Mouse (Mus musculus): Measurements from ENCODE around the gene Pdzd7.

Gene Pdzd7

DNA sequence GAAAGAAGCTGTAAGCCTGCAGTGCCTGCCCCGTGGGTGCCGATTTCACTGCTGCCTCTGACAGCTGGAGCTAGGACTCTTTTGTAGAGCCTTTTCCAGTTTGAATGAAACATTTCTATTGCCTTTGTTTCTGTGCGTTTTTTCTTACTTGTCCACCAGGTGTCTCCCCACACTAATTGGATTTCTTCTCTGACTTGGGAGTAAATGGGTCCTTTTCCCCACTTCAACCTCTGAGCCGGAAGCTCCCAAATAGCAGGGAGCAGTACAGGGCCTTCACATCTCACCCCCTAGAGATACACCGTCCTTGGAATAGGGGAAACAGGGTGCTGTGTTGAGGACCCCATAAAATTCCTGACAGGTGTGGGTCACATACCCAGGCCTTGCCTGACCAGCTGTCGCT lies 32.9 kb downstream of the Pdzd7 start:
- no peak for DNase-seq (ENCODE audit: low spot score in 2 of 2)

DNA sequence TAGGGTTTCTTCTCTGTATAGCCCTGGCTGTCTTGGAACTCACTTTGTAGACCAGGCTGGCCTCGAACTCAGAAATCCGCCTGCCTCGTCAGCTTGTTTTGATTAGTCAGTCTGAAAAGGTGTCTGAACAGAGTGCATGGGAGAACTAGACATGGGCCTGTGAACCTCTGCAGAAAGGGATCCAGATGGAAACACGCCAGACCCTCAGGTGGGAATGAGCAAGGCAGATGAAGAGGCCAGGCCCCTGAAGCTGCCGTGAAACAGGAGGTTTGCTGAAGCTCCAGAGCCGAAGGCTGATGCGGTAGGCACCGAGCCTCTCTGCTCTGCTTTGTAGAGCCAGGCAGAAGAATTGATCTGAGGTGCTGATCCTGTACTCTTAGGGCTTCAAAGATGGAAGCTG lies 33.3 kb downstream of the Pdzd7 start:
- no peak for DNase-seq (ENCODE audit: low spot score in 2 of 2)

DNA sequence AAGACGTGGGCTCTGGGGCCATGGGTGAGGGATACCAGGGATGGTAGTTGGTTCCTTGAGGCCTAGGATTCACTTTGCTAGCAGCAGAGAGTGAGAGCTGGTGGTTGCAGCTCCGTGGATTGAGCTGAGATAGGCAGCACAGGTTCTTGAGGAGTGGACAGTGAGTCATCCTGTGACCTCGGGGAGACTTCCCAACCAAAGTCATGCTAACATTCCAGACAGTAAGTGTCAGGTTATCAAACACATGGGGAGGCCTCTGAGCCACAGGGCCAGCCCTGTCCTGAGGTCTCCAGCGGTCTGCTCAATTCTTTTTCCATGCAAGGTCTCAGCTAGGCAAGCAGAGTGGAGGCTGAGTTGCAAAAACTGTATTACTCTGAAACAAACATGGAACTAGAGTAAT lies 34.9 kb downstream of the Pdzd7 start:
- DNase-seq (ENCODE audit: low spot score in 2 of 2) = no peak

DNA sequence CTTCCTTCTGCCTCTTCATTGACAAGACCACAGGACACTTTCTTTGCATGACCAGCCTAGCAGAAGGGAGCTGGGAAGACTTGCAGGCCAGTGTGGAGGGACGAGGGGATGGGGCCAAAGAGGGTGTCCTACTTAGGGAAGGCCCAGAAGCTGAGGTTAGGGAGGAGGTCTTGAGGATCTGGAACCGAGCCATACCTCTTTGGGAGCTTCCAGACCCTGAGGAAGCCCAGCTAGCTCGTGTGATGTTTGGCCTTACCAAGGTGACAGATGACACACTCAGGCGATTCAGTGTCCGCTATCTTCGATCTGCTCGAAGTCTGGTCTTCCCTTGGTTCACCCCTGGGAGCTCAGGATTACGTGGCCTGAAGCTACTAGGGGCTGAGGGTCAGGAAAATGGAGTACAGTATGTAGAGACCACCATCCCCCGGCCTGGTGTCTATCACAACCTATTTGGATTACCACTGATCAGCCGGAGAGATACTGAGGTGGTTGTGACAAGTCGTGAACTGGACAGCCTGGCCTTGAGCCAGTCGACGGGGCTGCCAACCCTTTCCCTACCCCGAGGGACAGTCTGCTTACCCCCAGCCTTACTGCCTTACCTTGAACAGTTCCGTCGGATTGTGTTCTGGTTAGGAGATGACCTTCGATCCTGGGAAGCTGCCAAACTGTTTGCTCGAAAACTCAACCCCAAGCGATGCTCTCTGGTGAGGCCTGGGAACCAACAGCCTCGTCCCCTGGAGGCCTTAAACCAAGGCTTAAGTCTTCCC lies 37.9 kb downstream of the Pdzd7 start:
- no peak for DNase-seq (ENCODE audit: low spot score in 2 of 2)

DNA sequence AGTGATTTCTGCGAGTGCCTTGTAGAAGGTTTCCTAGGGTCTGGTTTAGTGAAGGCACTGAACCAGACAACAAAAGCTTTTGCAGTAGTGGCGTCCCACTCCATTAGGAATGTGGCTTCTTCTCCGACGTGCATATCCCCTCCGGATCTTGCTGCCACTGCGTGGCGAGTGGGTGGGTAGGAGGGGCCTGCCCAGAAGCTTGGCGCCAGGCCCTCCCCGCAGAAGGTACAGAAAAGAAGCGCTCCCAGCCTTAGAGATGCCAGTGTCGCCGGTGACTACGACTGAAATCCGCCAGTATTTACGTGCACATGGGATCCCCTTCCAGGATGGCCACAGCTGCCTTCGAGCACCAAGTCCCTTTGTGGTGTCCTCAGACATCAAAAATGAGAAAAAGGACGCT lies 38.5 kb downstream of the Pdzd7 start:
- DNase-seq (ENCODE audit: low spot score in 2 of 2) = no peak

DNA sequence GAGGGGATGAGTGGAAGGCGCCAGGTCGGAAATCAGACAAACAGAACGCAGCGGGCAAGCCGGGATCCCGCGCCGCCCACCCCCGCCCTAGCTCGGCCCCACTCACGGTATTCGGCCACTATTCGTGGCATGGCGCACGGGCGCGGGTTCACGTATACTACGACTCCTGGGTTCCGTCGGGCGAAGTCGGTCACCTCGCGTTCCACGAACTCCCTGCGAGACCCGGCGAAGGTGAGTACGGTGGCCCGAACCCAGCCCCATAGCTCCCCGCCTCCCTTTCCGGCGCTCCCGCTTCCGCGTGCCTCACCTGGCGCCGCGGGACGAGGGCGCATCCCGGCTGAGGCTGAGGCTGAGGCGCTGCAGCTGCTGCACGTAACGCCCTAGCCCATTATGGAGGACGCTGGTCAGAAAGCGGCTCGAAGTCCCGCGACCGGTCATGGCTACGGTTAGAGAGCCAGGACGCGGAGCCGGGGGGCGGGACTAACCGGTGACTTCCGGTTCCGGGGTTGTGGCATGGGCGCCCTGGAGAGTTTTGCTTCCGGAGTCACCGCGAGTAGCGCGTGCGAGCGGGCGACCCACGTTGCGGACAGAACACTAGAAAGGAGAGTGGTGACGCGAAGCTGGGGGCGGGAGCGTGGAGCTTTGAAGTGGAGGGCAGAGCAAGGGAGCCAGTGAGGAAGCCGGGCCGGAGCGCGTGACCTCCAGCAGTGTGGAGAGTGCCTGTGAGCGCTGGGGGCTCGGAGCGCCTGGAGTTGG lies 39.4 kb downstream of the Pdzd7 start, which contains the start of gene Mrpl43:
Gene Mrpl43, minus strand, starts transcription at position 486 of the 756 bp plus-strand sequence.
- peak; percentile 92 to 95 for DNase-seq (ENCODE audit: low spot score in 2 of 2)

DNA sequence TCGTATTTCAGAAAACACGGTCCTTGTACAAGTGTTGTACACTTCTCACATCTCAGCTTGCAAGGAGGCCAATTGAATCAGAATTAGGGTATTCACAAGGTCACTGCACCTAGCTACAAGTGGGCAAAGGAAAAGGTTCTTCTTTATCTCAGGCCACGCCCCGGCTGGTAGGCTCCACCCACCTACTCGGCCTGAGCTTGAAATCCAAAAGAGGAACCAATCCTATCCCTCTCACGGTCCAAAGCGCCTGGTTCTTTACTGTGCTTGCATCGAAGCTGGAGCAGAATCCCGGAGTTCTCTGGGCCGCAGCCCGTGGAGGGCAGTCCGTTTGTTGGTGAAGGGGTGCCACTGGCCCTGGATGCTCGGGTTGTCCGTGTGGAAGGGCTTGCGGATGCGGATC lies 40.1 kb downstream of the Pdzd7 start, which contains the start of gene Twnk:
Gene Twnk, plus strand, starts transcription at position 220 of the 400 bp plus-strand sequence.
- DNase-seq (ENCODE audit: low spot score in 2 of 2) = no peak

DNA sequence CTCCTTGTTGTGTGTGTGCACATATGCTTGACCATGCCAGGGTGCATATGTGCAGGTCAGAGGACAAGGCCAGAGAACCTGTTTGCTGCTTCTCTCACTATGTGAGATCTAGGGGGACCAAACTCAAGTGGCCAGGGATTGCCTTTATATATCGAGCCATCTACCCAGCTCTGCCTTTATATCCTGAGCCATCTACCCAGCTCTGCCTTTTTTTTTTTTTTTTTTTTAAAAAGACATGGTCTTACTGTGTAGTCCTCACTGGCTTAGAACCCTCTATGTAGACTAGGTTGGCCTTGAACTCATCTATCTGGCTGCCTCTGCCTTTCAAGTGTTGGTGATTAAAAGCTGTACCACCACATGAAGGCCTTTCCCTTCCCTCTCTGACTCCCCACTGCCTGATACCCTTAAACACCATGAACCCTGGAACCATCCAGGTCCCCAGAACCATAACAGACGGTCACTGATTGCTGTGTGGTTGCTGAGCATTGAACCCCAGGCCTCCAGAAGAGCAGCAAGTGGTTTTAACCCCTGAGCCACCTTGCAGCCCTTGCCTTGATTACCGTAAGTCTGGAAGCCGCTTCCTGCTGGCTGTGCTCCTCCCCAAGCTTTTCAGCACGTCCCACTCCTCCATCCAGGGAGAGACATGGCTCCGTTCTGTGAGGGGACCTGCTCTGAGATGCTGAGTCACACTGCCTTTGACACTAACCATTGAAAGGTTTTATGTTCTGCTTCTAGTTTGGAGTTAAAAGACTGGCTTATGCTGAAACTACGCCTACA lies 41.6 kb downstream of the Pdzd7 start:
- no peak for DNase-seq (ENCODE audit: low spot score in 2 of 2)

DNA sequence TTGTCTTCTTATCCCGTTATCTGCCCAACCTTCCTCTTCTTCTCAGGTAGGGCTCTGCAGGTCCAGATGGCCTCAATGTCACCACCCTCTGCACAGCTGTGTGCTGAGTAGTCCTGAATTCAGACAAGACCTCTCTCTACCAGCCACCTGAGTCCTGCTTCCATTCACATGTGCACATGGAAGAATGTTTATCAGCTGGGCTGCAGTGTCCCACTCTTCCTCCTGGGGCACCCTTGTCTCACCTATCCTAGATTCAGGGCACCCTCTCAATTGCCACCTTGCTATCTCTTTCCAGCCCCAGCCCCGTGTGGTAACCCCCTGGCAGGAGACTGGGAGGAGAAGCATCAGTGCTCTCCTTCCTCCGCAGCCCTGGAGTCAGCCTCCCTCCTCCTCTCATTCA lies 43.2 kb downstream of the Pdzd7 start:
- no peak for DNase-seq (ENCODE audit: low spot score in 2 of 2)

DNA sequence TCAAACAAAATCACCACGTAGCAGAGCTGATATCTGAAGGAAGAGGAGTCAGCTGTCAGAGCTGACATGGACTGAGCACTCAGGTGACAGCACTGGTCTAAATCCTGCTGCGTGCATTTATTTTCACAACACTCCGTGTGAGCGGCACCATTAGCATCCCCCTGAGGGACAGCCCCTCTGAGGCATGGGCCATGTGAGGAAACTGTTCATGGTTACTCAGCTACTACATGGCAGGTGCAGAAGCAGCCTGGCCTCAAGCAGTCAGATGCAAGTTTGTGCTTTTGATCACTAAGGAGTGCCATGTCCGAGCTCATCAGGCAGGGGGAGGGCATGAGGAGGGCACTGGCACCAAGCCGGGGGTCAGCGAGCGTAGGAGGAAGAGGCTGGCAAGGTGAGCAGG lies 45.9 kb downstream of the Pdzd7 start:
- DNase-seq (ENCODE audit: low spot score in 2 of 2) = no peak

DNA sequence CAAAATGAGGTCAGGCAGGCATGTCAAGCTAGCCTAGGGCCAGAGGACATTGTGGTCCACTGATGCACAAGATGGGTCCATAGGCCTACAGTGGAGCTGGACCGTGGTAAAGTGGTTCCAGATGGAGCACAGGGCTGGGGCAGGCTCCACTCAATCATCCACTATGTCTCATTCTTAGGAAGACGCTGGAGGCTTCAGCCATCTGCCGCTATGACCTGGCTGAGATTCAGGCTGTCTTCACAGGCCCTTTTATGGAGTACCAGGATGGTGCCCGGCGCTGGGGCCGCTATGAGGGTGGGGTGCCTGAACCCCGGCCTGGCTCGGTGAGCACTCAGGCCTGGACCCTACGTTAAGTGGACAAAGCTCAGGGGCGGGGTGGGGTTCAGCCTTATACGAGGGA lies 47.7 kb downstream of the Pdzd7 start:
- DNase-seq (ENCODE audit: low spot score in 2 of 2) = no peak

DNA sequence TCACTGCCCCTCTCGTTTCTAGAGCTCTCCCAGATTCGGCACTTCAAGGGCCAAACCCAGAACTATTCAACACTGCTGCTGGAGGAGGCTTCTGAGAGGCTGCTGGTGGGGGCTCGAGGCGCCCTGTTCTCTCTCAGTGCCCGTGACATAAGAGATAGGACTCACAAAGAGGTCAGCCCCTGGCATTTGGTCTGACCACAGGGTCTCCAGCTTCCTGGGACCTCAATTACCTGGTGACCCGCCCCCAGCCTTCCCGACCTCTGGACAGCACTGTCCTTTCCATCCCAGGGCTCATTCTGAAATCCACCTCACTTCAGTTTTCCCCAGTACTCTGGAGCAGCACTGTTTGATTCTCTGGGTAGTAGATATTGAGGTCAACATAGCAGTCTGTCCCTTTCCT lies 52.8 kb downstream of the Pdzd7 start:
- no peak for DNase-seq (ENCODE audit: low spot score in 2 of 2)

DNA sequence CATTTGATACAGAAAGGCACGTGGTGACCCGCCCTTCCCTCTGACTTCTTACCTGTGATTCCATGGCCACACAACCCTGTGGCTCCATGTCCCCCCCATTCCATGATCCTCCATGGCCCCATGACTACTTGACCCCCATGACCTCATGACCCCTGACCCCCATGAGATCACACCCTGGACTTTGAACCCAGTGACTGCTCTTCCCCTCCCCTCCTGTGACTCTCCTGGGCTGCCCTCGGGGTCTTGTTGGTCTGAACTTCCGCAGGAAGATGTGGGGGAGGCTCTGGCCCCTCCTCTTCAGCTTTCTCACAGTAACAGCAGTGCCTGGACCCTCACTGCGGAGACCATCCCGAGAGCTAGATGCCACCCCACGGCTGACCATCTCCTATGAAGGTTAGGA lies 53.3 kb downstream of the Pdzd7 start:
- DNase-seq (ENCODE audit: low spot score in 2 of 2) = no peak

DNA sequence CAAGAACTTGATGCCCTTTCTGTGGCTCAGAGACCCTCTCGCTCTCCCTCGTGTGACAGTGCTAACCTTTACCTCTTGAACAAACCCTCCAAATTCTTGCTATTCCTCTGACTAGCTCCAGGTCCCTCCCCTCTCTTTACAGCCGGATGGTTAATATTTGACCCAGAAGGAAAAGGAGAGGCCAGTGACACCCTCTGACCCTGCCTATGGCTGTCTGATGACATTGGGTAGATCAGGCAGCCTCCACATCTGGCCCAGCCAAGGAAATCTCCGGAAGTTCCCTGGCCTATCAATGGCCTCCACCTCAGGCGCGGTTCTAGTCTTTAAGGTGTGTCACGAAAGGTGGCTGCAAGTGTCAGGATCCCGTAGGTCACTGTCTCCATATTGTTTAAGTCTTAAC lies 54.5 kb downstream of the Pdzd7 start:
- no peak for DNase-seq (ENCODE audit: low spot score in 2 of 2)

DNA sequence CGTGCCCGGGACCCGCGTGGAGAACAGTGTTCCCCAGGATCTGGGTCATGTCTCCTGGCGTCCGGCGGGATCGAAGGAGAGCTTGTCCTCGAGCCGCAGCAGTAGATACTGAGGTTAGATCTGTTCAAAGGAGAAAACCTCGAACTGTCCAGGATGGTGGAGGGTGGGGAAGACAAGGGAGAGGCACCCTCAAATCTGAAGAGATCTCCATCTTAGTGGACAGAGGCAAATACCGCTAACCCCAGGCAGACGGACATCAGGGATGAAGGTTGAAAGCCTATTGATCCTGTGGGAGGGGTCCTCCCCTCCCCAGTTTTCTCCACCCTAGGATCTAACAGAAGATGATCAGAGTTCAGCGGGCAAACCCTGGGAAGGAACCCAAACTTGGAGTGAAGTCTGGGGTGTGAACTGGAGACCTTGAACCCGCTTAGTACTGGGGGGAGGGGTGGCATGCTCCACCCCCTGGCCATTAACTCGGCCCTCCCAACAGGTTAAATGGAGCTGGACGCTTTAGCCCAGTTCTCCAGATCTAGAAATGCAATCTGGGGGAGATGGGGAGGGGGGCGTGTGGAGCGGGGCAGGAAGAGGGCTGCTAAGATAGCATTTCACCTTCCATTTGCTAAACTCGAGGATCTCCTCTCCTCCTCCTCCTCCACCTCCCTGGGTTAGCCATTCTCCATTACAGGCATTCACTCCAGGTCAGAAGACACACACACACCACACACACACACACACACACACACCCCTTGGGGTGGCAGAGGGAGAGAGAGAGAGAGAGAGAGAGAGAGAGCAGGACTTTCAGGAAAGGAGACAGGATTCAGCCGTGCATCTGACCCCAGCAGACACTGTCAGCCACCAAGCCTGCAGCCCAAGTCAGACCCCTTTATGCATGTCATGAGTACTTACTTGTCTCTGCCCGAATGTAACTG lies 55.7 kb downstream of the Pdzd7 start:
- DNase-seq (ENCODE audit: low spot score in 2 of 2) = no peak

DNA sequence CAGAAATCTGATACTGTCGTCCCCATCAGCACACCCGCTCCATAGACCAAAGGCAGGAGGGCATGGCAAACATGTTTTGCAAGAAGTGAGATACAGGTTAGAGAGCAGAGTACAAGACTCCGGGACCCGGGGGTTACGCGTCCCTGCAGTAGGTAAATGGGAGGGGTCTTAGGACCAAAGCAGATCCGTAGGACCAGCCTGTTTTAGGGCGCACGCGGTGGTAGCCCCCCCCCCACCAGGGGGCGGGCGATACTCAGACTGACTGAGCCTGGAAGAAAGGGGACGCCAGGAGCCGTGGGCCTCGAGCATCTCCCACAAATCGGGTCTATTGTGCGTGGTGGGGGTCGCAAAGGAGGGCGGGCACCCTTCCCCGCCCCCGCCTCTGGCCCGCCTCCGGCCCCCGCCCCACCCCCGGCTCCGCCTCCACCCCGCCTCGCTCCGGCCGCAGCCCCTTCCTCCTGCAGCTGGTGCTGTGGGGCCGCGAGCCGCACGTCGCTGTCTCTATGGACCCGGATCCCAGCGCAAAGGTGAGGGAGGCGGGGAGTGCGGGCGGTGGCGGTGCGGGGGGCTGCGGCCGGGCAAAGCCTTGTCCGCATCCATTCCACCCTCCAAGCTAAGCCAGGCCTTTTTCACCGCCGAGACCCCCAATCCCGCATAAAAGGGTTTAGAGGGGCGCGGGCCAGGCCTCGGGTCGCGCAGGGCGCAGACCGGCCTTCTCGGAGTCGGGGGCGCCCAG lies 56.5 kb downstream of the Pdzd7 start, which contains the start of gene Sema4g:
Gene Sema4g, plus strand, starts transcription at position 271 of the 736 bp plus-strand sequence.
- no peak for DNase-seq (ENCODE audit: low spot score in 2 of 2)

DNA sequence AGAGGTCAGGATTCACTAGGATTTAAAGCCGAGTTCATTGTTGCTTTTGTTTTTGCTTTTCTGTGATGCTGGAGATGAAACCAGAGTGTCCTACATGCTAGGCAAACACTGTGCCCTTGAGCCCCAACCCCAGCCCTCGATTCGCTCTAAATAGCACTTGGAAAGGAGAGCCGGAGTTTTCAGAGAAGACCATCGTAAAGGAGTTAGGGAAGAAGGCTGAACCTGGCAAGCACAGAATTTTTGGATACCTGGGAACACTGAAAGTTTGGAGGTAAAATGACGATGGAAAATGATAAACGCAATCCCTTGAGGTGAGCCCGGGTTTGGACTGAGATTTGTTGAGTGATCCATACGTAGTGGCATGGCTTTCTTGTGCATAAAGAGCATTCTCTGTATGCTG lies 57.2 kb downstream of the Pdzd7 start:
- DNase-seq (ENCODE audit: low spot score in 2 of 2) = no peak

DNA sequence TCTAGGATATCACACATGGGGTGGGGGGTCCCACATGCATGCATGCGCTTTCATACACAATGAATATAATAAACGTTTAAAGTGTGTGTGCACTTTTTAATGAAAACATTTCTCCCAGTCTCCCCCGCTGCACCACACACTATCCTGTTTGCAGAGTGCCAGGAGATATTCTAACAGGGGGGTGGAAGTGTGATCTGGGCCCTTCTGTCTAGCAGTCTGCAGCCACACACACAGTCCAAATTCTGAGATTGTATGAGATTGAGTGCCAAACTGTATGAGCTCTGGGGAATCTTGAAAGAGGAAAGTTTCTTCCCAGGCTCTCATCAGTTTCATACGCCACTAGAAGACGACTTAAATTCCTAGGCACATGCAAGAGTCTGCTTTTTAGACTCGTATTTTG lies 57.7 kb downstream of the Pdzd7 start:
- DNase-seq (ENCODE audit: low spot score in 2 of 2) = no peak

DNA sequence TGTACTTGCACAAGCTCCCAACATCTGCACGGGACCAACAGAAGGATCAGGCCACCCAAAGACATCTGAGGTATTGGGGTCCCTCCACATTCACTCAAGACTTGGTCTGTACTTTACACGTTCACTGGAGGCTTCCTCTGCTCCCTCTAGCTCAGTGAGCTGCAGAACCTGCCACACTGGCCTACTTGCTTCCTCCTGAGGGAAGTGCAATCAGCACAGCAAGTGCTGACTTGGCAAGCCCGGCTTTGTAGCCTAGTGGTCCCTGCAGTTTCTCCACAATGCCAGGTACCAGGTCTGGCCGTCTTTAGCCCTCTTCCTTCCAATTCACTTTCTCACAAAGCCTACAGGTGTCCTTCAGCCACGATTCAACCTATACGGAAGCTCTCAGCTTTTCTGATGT lies 58.5 kb downstream of the Pdzd7 start:
- DNase-seq (ENCODE audit: low spot score in 2 of 2) = no peak

DNA sequence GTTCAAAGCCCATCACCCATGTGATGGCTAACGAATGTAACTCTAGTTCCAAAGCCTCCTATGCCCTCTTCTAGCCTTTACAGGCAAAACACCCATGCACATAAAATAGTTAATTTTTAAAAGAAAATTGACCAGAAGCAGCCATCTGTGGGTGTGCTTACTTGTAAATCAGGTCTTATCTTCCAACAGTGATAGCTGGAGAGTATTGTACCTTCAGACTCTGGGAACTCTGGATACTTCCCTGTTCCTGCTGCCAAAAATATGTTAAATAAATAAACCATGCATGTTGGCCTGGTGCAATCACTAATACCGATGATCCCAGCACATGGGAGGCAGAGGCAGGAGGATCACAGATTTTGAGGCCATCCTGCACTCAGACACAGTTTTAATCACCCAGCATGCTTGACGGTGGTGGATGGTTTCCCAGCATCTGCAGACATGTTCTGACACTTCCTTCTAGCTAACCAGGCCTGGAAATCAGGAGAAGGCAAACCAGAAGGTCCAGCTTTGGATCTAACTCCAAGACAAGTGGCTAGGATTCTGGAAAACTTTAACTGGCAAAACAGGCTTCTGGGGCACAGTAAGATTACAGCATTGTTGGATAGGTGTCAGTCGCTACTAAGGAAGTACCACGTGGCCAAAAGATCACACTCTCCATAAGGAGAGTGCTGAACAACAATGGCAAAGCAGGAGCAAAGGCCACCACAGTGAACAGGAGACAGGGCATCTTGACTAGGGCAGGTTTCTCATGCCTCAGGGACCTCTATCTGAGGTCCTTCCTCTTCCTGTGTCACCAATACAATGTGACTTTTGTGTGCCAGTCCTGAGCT lies 60.1 kb downstream of the Pdzd7 start:
- DNase-seq (ENCODE audit: low spot score in 2 of 2) = no peak
